Mouse (Mus musculus) forebrain, embryonic 13.5 days (tissue): ENCODE data around the gene Ccl22. TPM values are rescaled to one million over a fixed set of nuclear protein-coding genes. Genes with fewer than 3 reads are reported as not detected.

Source experiments
- ATAC-seq: fragments of 200-750 bp; cut with Nextera tagmentation; 2 replicates; pipeline ENCODE4 v1.8.0; 2017
- H3K27ac ChIP-seq: fragments of 300-500 bp; sonication (generic); 2 replicates; pipeline ENCODE4 v1.5.1; 2015; ENCODE audit warnings: inconsistent platforms, mild to moderate bottlenecking, moderate library complexity
- H3K27me3 ChIP-seq: fragments of 300-500 bp; sonication (generic); 2 replicates; pipeline ENCODE4 v1.6.1; 2015; ENCODE audit warnings: mild to moderate bottlenecking, inconsistent platforms
- H3K36me3 ChIP-seq: fragments of 300-500 bp; sonication (generic); 2 replicates; pipeline ENCODE4 v1.6.1; 2015; ENCODE audit warnings: mild to moderate bottlenecking, inconsistent platforms; ENCODE audit not compliant: poor library complexity, severe bottlenecking
- H3K4me1 ChIP-seq: fragments of 300-500 bp; sonication (generic); 2 replicates; pipeline ENCODE4 v1.6.1; 2015; ENCODE audit warnings: inconsistent platforms
- H3K4me2 ChIP-seq: fragments of 300-500 bp; sonication (generic); 2 replicates; pipeline ENCODE4 v1.6.1; 2015; ENCODE audit warnings: inconsistent platforms, mild to moderate bottlenecking, moderate library complexity
- H3K4me3 ChIP-seq: fragments of 300-500 bp; sonication (generic); 2 replicates; pipeline ENCODE4 v1.5.1; 2015; ENCODE audit warnings: mild to moderate bottlenecking, inconsistent platforms
- H3K9ac ChIP-seq: fragments of 300-500 bp; sonication (generic); 2 replicates; pipeline ENCODE4 v1.6.1; 2015; ENCODE audit warnings: mild to moderate bottlenecking, inconsistent platforms
- H3K9me3 ChIP-seq: fragments of 300-500 bp; sonication (generic); replicated peaks from 2 replicates; pipeline ENCODE4 v1.6.1; 2016; ENCODE audit warnings: inconsistent platforms
- WGBS: fragments of 180-500 bp; shearing (Covaris S2); methylation state at CpG from one replicate; pipeline ENCODE4 v1.1.7; 2015; 5-methylcytosine and 5-hydroxymethylcytosine counted together
- polyA plus RNA-seq: library from polyadenylated mRNA; unstranded; fragments of >200 nt; fragmentation: Nextera tagmentation; extraction: Ambion mirVana; gene quantifications from 2 replicates; pipeline ENCODE4 v1.2.1, GENCODE M21; 2015

Ccl22 gene
- polyA plus RNA-seq, 1 experiment from 2014 or later, result not detected

GRCm38 (mm10) chr8:94706732-94707395 is 38.5 kb upstream of the Ccl22 start:
- Histone ChIP-seq H3K36me3 (no peaks in the 10 kb centered on the region), H3K4me3 (no peak overlapping the region), H3K4me2 (no peak overlapping the region), H3K9ac (no peak overlapping the region), H3K27ac (no peak overlapping the region), H3K9me3 (no peaks in the 10 kb centered on the region), H3K27me3 (no peaks in the 10 kb centered on the region), H3K4me1 (no peaks in the 10 kb centered on the region)
- 81% methylated on average over 9 of the region's 9 CpGs for WGBS
- ATAC-seq, result no peak

- H3K27ac ChIP-seq, result no peak overlapping the region
- no peak overlapping the region for H3K4me2 ChIP-seq
- no peak overlapping the region for H3K9ac ChIP-seq
- H3K4me1 ChIP-seq, result no peaks in the 10 kb centered on the region
- H3K4me3 ChIP-seq, result no peak overlapping the region
- 61% methylated on average over 8 of the region's 8 CpGs for WGBS
- ATAC-seq, result no peak
- H3K36me3 ChIP-seq, result no peaks in the 10 kb centered on the region
- no peaks in the 10 kb centered on the region for H3K9me3 ChIP-seq
- H3K27me3 ChIP-seq, result no peaks in the 10 kb centered on the region
These were observed 35.1 kb upstream of the Ccl22 start for GRCm38 (mm10) chr8:94710336-94710735.

GRCm38 (mm10) chr8:94711160-94711718 is 34.2 kb upstream of the Ccl22 start:
- H3K27me3 ChIP-seq, result no peaks in the 10 kb centered on the region
- no peak overlapping the region for H3K9ac ChIP-seq
- H3K27ac ChIP-seq, result peak overlapping the region; percentile 44; the same call in 1 of the 2 replicates
- no peaks in the 10 kb centered on the region for H3K36me3 ChIP-seq
- H3K4me2 ChIP-seq, result no peak overlapping the region
- no peak for ATAC-seq
- no peak overlapping the region for H3K4me3 ChIP-seq
- H3K4me1 ChIP-seq, result no peaks in the 10 kb centered on the region
- WGBS, result 65% methylated on average over 5 of the region's 5 CpGs
- H3K9me3 ChIP-seq, result no peaks in the 10 kb centered on the region

- Histone ChIP-seq H3K27me3 (no peaks in the 10 kb centered on the region), H3K4me2 (no peak overlapping the region), H3K4me1 (no peaks in the 10 kb centered on the region), H3K36me3 (no peaks in the 10 kb centered on the region), H3K4me3 (no peak overlapping the region), H3K9ac (no peak overlapping the region), H3K9me3 (no peaks in the 10 kb centered on the region), H3K27ac (no peak overlapping the region)
- 43% methylated on average over 5 of the region's 5 CpGs for WGBS
- ATAC-seq, result no peak
These were observed 30.8 kb upstream of the Ccl22 start for GRCm38 (mm10) chr8:94714556-94714955.

GRCm38 (mm10) chr8:94715871-94716270 is 29.5 kb upstream of the Ccl22 start:
- ATAC-seq, result no peak
- 79% methylated on average over 3 of the region's 3 CpGs for WGBS
- no peaks in the 10 kb centered on the region for H3K4me1 ChIP-seq
- H3K4me2 ChIP-seq, result no peak overlapping the region
- H3K27me3 ChIP-seq, result no peaks in the 10 kb centered on the region
- H3K9me3 ChIP-seq, result no peaks in the 10 kb centered on the region
- H3K36me3 ChIP-seq, result no peaks in the 10 kb centered on the region
- no peak overlapping the region for H3K27ac ChIP-seq
- H3K9ac ChIP-seq, result no peak overlapping the region
- no peak overlapping the region for H3K4me3 ChIP-seq

GRCm38 (mm10) chr8:94716841-94717240 is 28.5 kb upstream of the Ccl22 start:
- Histone ChIP-seq H3K27me3 (no peaks in the 10 kb centered on the region), H3K9me3 (no peaks in the 10 kb centered on the region), H3K9ac (no peak overlapping the region), H3K4me2 (no peak overlapping the region), H3K4me3 (no peak overlapping the region), H3K36me3 (no peaks in the 10 kb centered on the region), H3K27ac (no peak overlapping the region), H3K4me1 (no peaks in the 10 kb centered on the region)
- no peak for ATAC-seq
- 94% methylated on average over 1 of the region's 1 CpGs for WGBS

- WGBS, result 88% methylated on average over 5 of the region's 5 CpGs
- no peak overlapping the region for H3K27ac ChIP-seq
These were observed 19.4 kb upstream of the Ccl22 start for GRCm38 (mm10) chr8:94725998-94726397.

GRCm38 (mm10) chr8:94729301-94729700 is 16.1 kb upstream of the Ccl22 start:
- Histone ChIP-seq H3K36me3 (no peaks in the 10 kb centered on the region), H3K9ac (no peak overlapping the region), H3K27ac (no peak overlapping the region), H3K27me3 (no peaks in the 10 kb centered on the region), H3K9me3 (no peaks in the 10 kb centered on the region), H3K4me1 (no peaks in the 10 kb centered on the region), H3K4me3 (no peak overlapping the region), H3K4me2 (no peak overlapping the region)
- 79% methylated on average over 4 of the region's 4 CpGs for WGBS
- ATAC-seq, result no peak

More at GRCm38 (mm10) chr8:94725998-94726397, 19.4 kb upstream of the Ccl22 start:
- Histone ChIP-seq H3K27me3 (no peaks in the 10 kb centered on the region), H3K9ac (no peak overlapping the region), H3K36me3 (no peaks in the 10 kb centered on the region), H3K9me3 (no peaks in the 10 kb centered on the region), H3K4me3 (no peak overlapping the region), H3K4me2 (no peak overlapping the region), H3K4me1 (no peaks in the 10 kb centered on the region)
- ATAC-seq, result no peak

GRCm38 (mm10) chr8:94733821-94734465 is 11.4 kb upstream of the Ccl22 start:
- Histone ChIP-seq H3K4me2 (no peak overlapping the region), H3K27ac (no peak overlapping the region), H3K36me3 (no peaks in the 10 kb centered on the region), H3K4me3 (no peak overlapping the region), H3K27me3 (no peaks in the 10 kb centered on the region), H3K9me3 (no peaks in the 10 kb centered on the region), H3K4me1 (no peaks in the 10 kb centered on the region), H3K9ac (no peak overlapping the region)
- 68% methylated on average over 5 of the region's 5 CpGs for WGBS
- ATAC-seq, result no peak

- 74% methylated on average over 7 of the region's 7 CpGs for WGBS
- Histone ChIP-seq H3K4me2 (no peak overlapping the region), H3K9me3 (no peaks in the 10 kb centered on the region), H3K27ac (no peak overlapping the region), H3K4me3 (no peak overlapping the region), H3K27me3 (no peaks in the 10 kb centered on the region), H3K4me1 (no peaks in the 10 kb centered on the region), H3K36me3 (no peaks in the 10 kb centered on the region), H3K9ac (no peak overlapping the region)
- no peak for ATAC-seq
These were observed 10.5 kb upstream of the Ccl22 start for GRCm38 (mm10) chr8:94734735-94735350.

GRCm38 (mm10) chr8:94735426-94736094 is 9.8 kb upstream of the Ccl22 start:
- Histone ChIP-seq H3K27me3 (no peaks in the 10 kb centered on the region), H3K27ac (no peak overlapping the region), H3K4me3 (no peak overlapping the region), H3K4me1 (no peaks in the 10 kb centered on the region), H3K4me2 (no peak overlapping the region), H3K9ac (no peak overlapping the region), H3K9me3 (no peaks in the 10 kb centered on the region), H3K36me3 (no peaks in the 10 kb centered on the region)
- ATAC-seq, result no peak
- 77% methylated on average over 5 of the region's 5 CpGs for WGBS

- Histone ChIP-seq H3K9me3 (no peaks in the 10 kb centered on the region), H3K9ac (no peak overlapping the region), H3K4me2 (no peak overlapping the region), H3K4me1 (no peaks in the 10 kb centered on the region), H3K27ac (no peak overlapping the region), H3K4me3 (no peak overlapping the region), H3K27me3 (no peaks in the 10 kb centered on the region), H3K36me3 (no peaks in the 10 kb centered on the region)
- 87% methylated on average over 6 of the region's 6 CpGs for WGBS
- ATAC-seq, result no peak
These were observed 5.6 kb upstream of the Ccl22 start for GRCm38 (mm10) chr8:94739829-94740228.
